Mouse (Mus musculus): ENCODE data around the gene Faf1.

The Faf1 gene

GRCm38 (mm10) chr4:109676218-109677215 lies at the start of gene Faf1:
Faf1 (plus strand) TSS chr4:109676588.
- DNase-seq (ENCODE audit: low read depth, low spot score) = peak; percentile 99

GRCm38 (mm10) chr4:109630215-109630614 lies 46.2 kb upstream of the Faf1 start:
- no peak for DNase-seq (ENCODE audit: low read depth, low spot score)

GRCm38 (mm10) chr4:109631029-109631428 lies 45.4 kb upstream of the Faf1 start:
- no peak for DNase-seq (ENCODE audit: low read depth, low spot score)

GRCm38 (mm10) chr4:109634971-109635370 lies 41.4 kb upstream of the Faf1 start:
- peak; percentile 55 for DNase-seq (ENCODE audit: low read depth, low spot score)

- peak; percentile 58 for DNase-seq (ENCODE audit: low read depth, low spot score)
Observed at GRCm38 (mm10) chr4:109639356-109639755, 37.0 kb upstream of the Faf1 start.

- DNase-seq (ENCODE audit: low read depth, low spot score) = no peak
Observed at GRCm38 (mm10) chr4:109640141-109640540, 36.2 kb upstream of the Faf1 start.

- DNase-seq (ENCODE audit: low read depth, low spot score) = no peak
Observed at GRCm38 (mm10) chr4:109641451-109641850, 34.9 kb upstream of the Faf1 start.

GRCm38 (mm10) chr4:109647281-109647680 lies 29.1 kb upstream of the Faf1 start:
- DNase-seq (ENCODE audit: low read depth, low spot score) = no peak

GRCm38 (mm10) chr4:109649331-109649730 lies 27.1 kb upstream of the Faf1 start:
- no peak for DNase-seq (ENCODE audit: low read depth, low spot score)

- peak; percentile 71 for DNase-seq (ENCODE audit: low read depth, low spot score)
Observed at GRCm38 (mm10) chr4:109653251-109653650, 23.1 kb upstream of the Faf1 start.

GRCm38 (mm10) chr4:109654701-109655100 lies 21.7 kb upstream of the Faf1 start:
- peak; percentile 64 for DNase-seq (ENCODE audit: low read depth, low spot score)

GRCm38 (mm10) chr4:109655738-109656137 lies 20.6 kb upstream of the Faf1 start:
- no peak for DNase-seq (ENCODE audit: low read depth, low spot score)

- peak; percentile 67 for DNase-seq (ENCODE audit: low read depth, low spot score)
Observed at GRCm38 (mm10) chr4:109656301-109656700, 20.1 kb upstream of the Faf1 start.

- peak; percentile 84 for DNase-seq (ENCODE audit: low read depth, low spot score)
Observed at GRCm38 (mm10) chr4:109657021-109657850, 19.2 kb upstream of the Faf1 start.

GRCm38 (mm10) chr4:109657851-109658500 lies 18.4 kb upstream of the Faf1 start:
- peak; percentile 82 for DNase-seq (ENCODE audit: low read depth, low spot score)

GRCm38 (mm10) chr4:109658826-109659225 lies 17.6 kb upstream of the Faf1 start:
- DNase-seq (ENCODE audit: low read depth, low spot score) = peak; percentile 77

- peak; percentile 62 for DNase-seq (ENCODE audit: low read depth, low spot score)
Observed at GRCm38 (mm10) chr4:109659571-109659970, 16.8 kb upstream of the Faf1 start.

- DNase-seq (ENCODE audit: low read depth, low spot score) = peak; percentile 65
Observed at GRCm38 (mm10) chr4:109660568-109660967, 15.8 kb upstream of the Faf1 start.

GRCm38 (mm10) chr4:109661183-109661582 lies 15.2 kb upstream of the Faf1 start:
- DNase-seq (ENCODE audit: low read depth, low spot score) = peak; percentile 81

GRCm38 (mm10) chr4:109662271-109662670 lies 14.1 kb upstream of the Faf1 start:
- peak; percentile 69 for DNase-seq (ENCODE audit: low read depth, low spot score)

- peak; percentile 70 for DNase-seq (ENCODE audit: low read depth, low spot score)
Observed at GRCm38 (mm10) chr4:109664091-109664490, 12.3 kb upstream of the Faf1 start.

Measured in A20 (cell line).